Mouse (Mus musculus) embryonic fibroblast, embryonic 13.5 days (primary cell): ENCODE measurements around the gene Ndufs8. TPM values are rescaled to one million over a fixed set of nuclear protein-coding genes. Genes with fewer than 3 reads are reported as not detected.

Experiments used
- H3K27ac ChIP-seq: 2 replicates; pipeline ENCODE4 v1.5.1; 2012; ENCODE audit warnings: low read length, control low read depth, inconsistent platforms; ENCODE audit not compliant: insufficient read depth
- H3K4me1 ChIP-seq: 2 replicates; pipeline ENCODE4 v1.6.1; 2011; ENCODE audit warnings: low read length; ENCODE audit not compliant: control insufficient read depth, insufficient read depth
- H3K4me3 ChIP-seq: 2 replicates; pipeline ENCODE4 v1.5.1; 2011; ENCODE audit warnings: mild to moderate bottlenecking, control low read depth, low read length; ENCODE audit not compliant: insufficient read depth
- CTCF ChIP-seq: IDR thresholded peaks from 2 replicates; pipeline ENCODE4 v1.5.1; 2011; ENCODE audit warnings: mild to moderate bottlenecking, control low read depth, low read length, moderate library complexity, borderline replicate concordance; ENCODE audit not compliant: insufficient read depth
- POLR2A ChIP-seq: IDR thresholded peaks from 2 replicates; pipeline ENCODE4 v1.6.1; 2011; ENCODE audit warnings: low read depth, mild to moderate bottlenecking, control low read depth, low read length, moderate library complexity
- polyA plus RNA-seq: library from polyadenylated mRNA; stranded (reverse); fragments of >200 nt; gene quantifications from 2 replicates; pipeline ENCODE4 v1.2.4, GENCODE M21; 2011; ENCODE audit warnings: low read depth; ENCODE audit not compliant: missing spikeins, insufficient read length

Gene Ndufs8
- polyA plus RNA-seq, 1 experiment: 108 TPM

- no peak overlapping the region for H3K4me3 ChIP-seq
- TF ChIP-seq CTCF (no peak), POLR2A (no peak)
- peak overlapping the region; percentile 44; the same call in 1 of the 2 replicates for H3K27ac ChIP-seq
- H3K4me1 ChIP-seq: peaks cover 19% of the 10 kb centered on the region
Observed at GRCm38 (mm10) chr19:3930262-3931057, 17.9 kb upstream of the Ndufs8 start.

GRCm38 (mm10) chr19:3929211-3929941, 16.8 kb upstream of the Ndufs8 start, which contains the start of gene Aldh3b1:
Aldh3b1 (minus strand) TSS chr19:3929808.
- peak within 1 kb of the TSS; percentile 44 for H3K27ac ChIP-seq
- peaks cover 19% of the 10 kb centered on the region for H3K4me1 ChIP-seq
- TF ChIP-seq CTCF: no peak
- no peak for TF ChIP-seq POLR2A
- no peak within 1 kb of the TSS for H3K4me3 ChIP-seq

- Histone ChIP-seq H3K4me3 (no peak overlapping the region), H3K27ac (no peak overlapping the region), H3K4me1 (peaks cover 19% of the 10 kb centered on the region)
- TF ChIP-seq POLR2A (no peak), CTCF (no peak)
Observed at GRCm38 (mm10) chr19:3928779-3929178, 16.2 kb upstream of the Ndufs8 start.

- Histone ChIP-seq H3K4me1 (peaks cover 19% of the 10 kb centered on the region), H3K4me3 (no peak overlapping the region), H3K27ac (no peak overlapping the region)
- TF ChIP-seq CTCF: no peak
- TF ChIP-seq POLR2A: no peak
Observed at GRCm38 (mm10) chr19:3927989-3928388, 15.4 kb upstream of the Ndufs8 start.

- Histone ChIP-seq H3K4me1 (peaks cover 19% of the 10 kb centered on the region), H3K27ac (peak overlapping the region; percentile 27), H3K4me3 (no peak overlapping the region)
- TF ChIP-seq POLR2A (no peak), CTCF (no peak)
Observed at GRCm38 (mm10) chr19:3926685-3927084, 14.1 kb upstream of the Ndufs8 start.

- 0 out of 2 replicates have a peak, but pooled peaks have one; percentile 26 for TF ChIP-seq POLR2A
- peak; percentile 27; the same call in 1 of the 2 replicates for TF ChIP-seq CTCF
Observed at GRCm38 (mm10) chr19:3926279-3926678, 13.7 kb upstream of the Ndufs8 start.

GRCm38 (mm10) chr19:3925859-3926258, 13.3 kb upstream of the Ndufs8 start:
- no peak overlapping the region for H3K27ac ChIP-seq
- H3K4me3 ChIP-seq: no peak overlapping the region
- H3K4me1 ChIP-seq: peaks cover 19% of the 10 kb centered on the region
- TF ChIP-seq POLR2A: no peak
- TF ChIP-seq CTCF: no peak

More at GRCm38 (mm10) chr19:3926279-3926678, 13.7 kb upstream of the Ndufs8 start:
- Histone ChIP-seq H3K4me1 (peaks cover 19% of the 10 kb centered on the region), H3K27ac (peak overlapping the region; percentile 27), H3K4me3 (no peak overlapping the region)

- TF ChIP-seq CTCF: no peak
- TF ChIP-seq POLR2A: no peak
- H3K4me3 ChIP-seq: no peak overlapping the region
- H3K4me1 ChIP-seq: peaks cover 14% of the 10 kb centered on the region
- no peak overlapping the region for H3K27ac ChIP-seq
Observed at GRCm38 (mm10) chr19:3924868-3925267, 12.3 kb upstream of the Ndufs8 start.

- Histone ChIP-seq H3K4me3 (no peak overlapping the region), H3K27ac (no peak overlapping the region), H3K4me1 (peaks cover 8% of the 10 kb centered on the region; the same call in 1 of the 2 replicates)
- TF ChIP-seq POLR2A: no peak
- no peak for TF ChIP-seq CTCF
Observed at GRCm38 (mm10) chr19:3924190-3924589, 11.6 kb upstream of the Ndufs8 start.

- Histone ChIP-seq H3K27ac (no peak overlapping the region), H3K4me3 (no peak overlapping the region), H3K4me1 (peaks cover 7% of the 10 kb centered on the region; the same call in 1 of the 2 replicates)
- TF ChIP-seq CTCF: no peak
- TF ChIP-seq POLR2A: no peak
Observed at GRCm38 (mm10) chr19:3923586-3923985, 11.0 kb upstream of the Ndufs8 start.
